Mouse (Mus musculus): ENCODE measurements at regions not wholly inside any gene's neighbourhood (a gene's known extent, or its start where the extent isn't known, plus 50 kb on each side); places are given as distances from the start of the nearest gene placed in this dataset.
A peak's percentile ranks its signal among the peaks of the same experiment; 100 is the strongest.

DNA sequence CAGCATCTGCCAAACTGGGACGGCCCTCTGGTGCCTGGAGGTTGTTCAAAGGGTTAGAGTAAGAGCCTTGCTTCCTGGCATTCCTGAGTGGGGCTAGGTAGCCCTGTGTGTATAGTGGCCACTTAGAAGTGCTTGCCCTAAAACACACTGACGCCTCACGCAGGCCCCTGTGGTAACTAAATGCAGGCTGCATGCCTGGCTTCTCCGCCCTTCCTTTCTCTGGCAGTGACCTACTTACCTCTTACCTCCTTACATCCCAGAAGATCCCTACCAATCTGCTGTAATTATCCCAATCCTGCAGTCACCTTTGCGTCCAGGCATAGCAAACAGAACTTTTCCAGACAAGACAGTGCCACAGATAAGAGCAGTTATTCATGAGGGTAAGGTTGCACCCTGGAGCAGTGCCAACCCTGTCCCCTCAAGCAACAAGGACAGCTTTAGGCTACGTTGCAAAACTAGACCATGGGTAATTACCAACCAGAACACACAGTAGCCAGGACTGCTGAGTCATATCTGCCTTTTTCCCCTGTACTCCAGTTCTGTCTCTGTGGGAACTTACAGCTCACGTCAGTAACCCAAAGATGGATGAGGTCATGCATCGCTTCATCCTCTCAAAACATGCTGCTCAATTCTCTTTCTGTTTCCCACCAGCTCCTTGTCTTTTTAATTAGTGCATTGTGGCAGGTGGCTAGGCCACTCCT, 237.6 kb upstream of the Stt3b start:
- no peak for DNase-seq (ENCODE audit: low spot score in 2 of 2)

DNA sequence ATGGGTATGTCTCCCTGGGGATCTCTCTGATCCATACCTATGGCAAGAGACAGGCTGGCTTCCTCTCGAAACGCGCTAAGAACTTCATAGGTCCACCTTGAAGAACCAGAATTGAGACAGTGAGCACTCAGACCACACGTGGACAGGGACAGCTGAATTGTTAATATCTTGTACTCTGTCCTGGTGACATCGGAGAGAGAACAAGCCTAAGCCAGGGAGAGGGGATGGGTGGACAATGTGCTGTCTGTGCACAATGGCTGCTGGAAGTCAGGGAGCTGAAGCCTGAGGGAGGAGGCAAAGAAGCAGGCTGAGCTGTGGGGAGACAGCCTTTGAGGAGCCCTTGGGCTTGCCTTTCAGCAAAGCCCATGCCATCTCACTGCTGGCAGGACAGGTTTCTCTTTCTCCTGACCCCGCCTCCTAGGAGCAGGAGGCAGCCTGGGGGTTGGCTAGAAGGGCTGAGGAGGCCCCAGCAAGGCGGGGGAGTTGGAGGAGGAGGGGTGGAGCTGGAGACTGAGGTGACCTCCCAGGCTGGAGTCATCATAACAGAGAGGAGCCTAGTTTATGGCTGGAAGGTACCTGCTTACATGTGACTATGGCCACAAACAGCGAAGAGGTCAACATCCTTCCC, 238.6 kb upstream of the Stt3b start:
- DNase-seq (ENCODE audit: low spot score in 2 of 2) = no peak

- DNase-seq (ENCODE audit: low spot score in 2 of 2) = no peak
Measured at GRCm38 (mm10) chr9:115551080-115551479, 240.9 kb upstream of the Stt3b start.

GRCm38 (mm10) chr9:115551501-115551900, 241.3 kb upstream of the Stt3b start:
- DNase-seq (ENCODE audit: low spot score in 2 of 2) = no peak

DNA sequence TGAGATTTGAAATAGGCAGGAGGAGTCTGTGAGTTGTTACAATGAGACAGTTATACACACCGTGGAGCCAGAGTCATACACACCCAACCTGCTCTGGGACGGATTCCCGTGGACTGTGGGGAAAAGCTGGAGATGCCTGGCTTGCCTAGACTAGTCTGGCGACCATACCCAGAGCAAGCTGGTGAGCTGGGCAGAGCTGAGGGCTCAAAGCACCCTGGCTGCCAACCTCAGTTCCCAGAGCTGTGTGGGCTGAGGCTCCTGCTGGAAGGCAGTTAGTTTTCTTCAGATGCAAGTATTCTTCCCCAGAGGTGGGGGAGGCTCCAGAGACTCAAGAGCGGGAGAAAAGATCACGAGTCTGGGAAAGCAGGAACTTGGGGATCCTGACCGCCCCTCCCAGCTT, 247.9 kb upstream of the Stt3b start:
- DNase-seq (ENCODE audit: low spot score in 2 of 2) = peak; percentile 37 to 55

DNA sequence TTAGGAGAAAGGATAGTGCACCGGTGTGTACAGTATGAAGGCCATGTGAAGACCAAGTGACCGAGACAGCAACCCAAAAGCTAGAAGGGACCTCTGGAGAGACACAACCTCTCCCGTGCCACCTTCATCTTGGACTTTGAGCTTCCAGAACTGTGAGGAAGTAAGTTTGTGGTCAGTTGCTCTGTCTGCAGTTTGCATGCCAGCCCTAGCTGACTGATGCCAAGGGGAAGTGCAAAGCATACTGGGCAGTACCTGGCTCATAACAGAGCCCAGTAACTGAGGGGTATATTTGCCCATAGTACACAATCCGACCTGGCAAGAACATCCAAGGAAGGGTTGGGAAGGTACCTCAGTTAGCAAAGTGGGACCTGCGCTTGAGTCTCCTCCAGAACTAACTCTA, 249.3 kb upstream of the Stt3b start:
- DNase-seq (ENCODE audit: low spot score in 2 of 2) = no peak

DNA sequence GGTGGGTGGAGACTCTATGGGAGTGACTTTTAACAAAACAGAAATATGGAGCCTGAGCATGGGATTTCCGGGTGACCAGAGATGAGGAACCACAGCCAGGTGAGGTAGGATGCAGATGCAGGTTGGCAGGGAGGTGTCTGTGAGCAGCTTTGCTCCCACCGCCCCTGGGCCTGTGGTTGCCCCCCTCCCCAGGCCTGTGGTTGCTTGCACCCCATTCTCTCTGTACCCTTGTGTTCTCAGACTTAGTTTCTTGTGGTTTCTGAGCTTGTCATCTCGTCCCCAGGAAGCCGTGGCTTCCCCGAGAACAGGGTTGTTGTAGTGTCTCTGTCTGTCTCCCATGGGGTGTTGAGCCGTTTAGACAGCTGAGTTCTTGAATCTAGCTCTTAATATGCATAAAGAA, 251.0 kb upstream of the Stt3b start:
- no peak for DNase-seq (ENCODE audit: low spot score in 2 of 2)

DNA sequence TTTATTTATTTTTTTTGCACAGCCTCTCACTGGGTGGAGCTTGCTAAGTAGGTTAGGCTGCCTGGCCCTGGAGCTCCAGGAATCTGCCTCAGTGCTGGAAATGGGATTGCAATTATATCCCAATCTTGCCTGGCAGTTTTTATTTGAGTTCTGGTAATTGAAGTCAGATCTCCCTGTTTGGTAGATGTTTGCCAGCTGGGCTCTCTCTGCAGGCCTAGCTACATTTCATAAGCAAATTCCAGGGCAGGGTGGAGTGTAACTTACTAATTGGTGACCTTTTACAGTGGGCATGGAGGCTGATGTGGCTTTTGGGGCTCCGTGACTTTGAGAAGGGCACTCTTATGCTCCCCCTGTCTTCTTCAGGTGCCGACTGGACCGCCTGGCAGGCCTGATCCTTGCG, 252.6 kb upstream of the Stt3b start:
- DNase-seq (ENCODE audit: low spot score in 2 of 2) = no peak

DNA sequence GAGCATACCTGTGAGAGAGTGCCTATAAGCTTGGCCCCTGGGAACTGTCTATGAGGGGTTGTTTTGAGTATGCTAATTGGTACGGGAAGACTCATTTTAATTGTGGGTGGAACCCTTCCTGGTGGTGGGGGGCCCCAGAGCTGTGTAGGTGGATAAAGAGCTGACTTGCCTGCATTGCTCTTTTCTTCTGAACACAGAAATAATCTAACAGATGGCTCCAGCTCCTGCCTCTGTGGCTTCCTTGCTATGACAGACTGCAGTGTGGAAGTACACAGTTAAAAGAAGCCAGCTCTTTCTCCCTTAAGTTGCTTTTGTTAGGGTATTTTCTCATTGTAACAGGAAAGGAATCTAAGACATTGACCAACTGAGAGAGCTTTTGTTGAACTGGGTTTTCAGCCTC, 254.1 kb upstream of the Stt3b start:
- peak; percentile 34 to 42 for DNase-seq (ENCODE audit: low spot score in 2 of 2)

GRCm38 (mm10) chr9:115568693-115569334, 258.6 kb upstream of the Stt3b start:
- no peak for DNase-seq (ENCODE audit: low spot score in 2 of 2)

GRCm38 (mm10) chr9:115570998-115571397, 260.8 kb upstream of the Stt3b start:
- DNase-seq (ENCODE audit: low spot score in 2 of 2) = peak; percentile 24 to 31

DNA sequence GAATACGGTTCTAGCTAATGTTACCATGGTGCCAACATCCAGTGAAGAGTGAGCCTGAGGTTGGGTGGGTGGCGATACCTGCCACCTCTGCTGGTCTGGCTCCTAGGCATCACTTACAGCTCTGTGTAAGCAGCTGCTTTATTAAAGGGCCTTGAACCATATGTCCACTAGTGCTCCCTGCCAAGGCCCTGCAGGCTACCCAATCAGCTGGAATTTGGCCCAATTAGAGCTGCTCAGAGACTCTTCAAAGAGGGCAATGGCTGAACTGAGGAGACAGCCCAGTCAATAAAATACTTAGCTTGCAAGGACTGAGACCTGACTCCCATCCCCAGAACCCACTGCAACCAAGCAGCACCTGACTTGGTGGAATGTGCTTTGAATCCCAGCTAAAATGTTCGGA, 270.9 kb upstream of the Stt3b start:
- no peak for DNase-seq (ENCODE audit: low spot score in 2 of 2)

- no peak for DNase-seq (ENCODE audit: low spot score in 2 of 2)
Measured at GRCm38 (mm10) chr9:115583548-115583947, 273.3 kb upstream of the Stt3b start.

DNA sequence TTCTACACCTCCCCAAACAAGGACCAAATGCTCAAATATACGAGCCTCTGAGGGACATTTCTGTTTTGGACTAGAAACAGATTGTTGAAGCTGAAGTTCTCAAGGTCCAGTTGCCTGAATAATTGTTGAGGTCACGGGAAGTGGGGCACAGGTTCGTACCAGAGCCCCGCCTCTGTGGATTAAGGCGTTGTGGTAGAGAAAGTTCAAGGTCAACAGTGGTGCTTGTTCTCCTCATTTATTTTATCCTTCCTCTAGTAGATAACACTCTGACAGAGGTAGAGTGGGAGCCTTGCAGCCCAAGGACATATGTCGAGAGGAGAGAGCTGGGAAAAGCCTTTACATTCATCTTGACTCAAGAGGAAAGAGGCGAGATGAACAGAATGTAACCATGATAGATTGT, 274.7 kb upstream of the Stt3b start:
- DNase-seq (ENCODE audit: low spot score in 2 of 2) = no peak

DNA sequence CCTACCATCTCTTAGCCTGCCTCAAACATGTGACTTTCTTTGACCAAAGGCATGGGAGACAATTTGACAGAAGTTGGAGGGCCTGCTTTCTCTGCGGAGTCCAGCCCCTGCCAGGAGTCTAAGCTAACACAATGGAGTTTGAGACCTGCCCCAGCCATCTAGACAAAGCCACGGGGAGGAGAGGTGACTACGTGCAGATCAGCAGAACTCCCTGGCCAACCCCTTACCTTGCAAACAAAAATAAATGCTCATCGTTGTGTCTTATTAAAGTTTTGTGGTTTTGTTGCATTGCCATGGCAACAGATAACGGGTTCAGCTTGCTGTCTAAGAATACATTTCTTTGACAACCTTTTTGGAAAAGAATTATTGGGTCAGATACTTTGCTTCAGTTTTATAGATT, 282.2 kb upstream of the Stt3b start:
- DNase-seq (ENCODE audit: low spot score in 2 of 2) = no peak

- no peak for DNase-seq (ENCODE audit: low spot score in 2 of 2)
Measured at GRCm38 (mm10) chr9:115600228-115600627, 290.0 kb upstream of the Stt3b start.

DNA sequence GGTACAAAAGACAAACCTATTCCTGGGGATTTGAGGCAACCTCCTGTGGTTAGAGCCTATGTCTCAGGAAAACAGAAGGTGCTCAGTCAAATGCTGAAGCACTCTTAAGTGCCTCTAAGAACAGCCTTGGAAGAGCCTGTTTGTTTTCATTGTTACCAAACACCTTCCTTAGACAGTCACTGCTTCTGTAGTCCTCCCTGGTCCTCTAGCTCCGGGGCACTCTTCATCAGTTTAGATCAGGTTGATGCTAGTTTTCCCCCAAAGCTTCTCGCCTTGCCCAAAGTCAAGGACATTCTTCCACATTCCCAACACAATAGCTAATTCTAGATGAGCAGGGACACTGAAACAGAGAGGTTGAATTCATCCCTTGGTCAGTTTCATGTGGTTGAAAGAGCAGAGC, 290.6 kb upstream of the Stt3b start:
- no peak for DNase-seq (ENCODE audit: low spot score in 2 of 2)

GRCm38 (mm10) chr9:115602772-115603171, 292.6 kb upstream of the Stt3b start:
- no peak for DNase-seq (ENCODE audit: low spot score in 2 of 2)

DNA sequence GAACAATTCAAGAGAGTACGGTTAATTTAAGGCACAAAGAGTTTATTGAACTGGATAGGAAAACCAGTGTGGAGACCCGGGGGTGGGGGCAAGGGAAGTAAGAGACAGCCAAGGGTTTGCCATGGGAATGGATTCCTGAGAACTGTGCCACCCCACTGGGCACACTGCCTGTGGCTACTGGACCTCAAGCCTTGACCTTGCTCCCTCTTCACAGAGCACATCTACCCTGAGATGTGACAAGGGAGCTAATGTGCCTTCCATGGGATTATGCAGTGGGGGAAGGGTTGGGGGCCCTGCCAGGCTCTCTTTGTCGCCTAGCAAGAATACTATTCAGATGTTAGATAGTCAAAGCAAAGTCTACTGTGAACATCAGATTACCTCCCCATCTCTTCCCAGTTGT, 294.2 kb upstream of the Stt3b start:
- peak; percentile 31 to 57 for DNase-seq (ENCODE audit: low spot score in 2 of 2)

- DNase-seq (ENCODE audit: low spot score in 2 of 2) = no peak
Measured at GRCm38 (mm10) chr9:115604968-115605682, 294.9 kb upstream of the Stt3b start.

GRCm38 (mm10) chr9:115607961-115608360, 297.7 kb upstream of the Stt3b start:
- DNase-seq (ENCODE audit: low spot score in 2 of 2) = no peak

GRCm38 (mm10) chr9:115608377-115608776, 298.2 kb upstream of the Stt3b start:
- DNase-seq (ENCODE audit: low spot score in 2 of 2) = no peak

- DNase-seq (ENCODE audit: low spot score in 2 of 2) = no peak
Measured at GRCm38 (mm10) chr9:115609904-115610303, 299.4 kb upstream of the Gadl1 start.
